Mouse (Mus musculus) stomach, postnatal 0 days (tissue): Measurements from ENCODE around the gene Rft1. TPM values are rescaled to one million over a fixed set of nuclear protein-coding genes. Genes with fewer than 3 reads are reported as not detected.

Experiments used
- ATAC-seq: fragments of 200-750 bp; cut with Nextera tagmentation; 2 replicates; pipeline ENCODE4 v1.8.0; 2017; ENCODE audit not compliant: low FRiP score, low TSS enrichment
- DNase-seq: peaks from one replicate; pipeline ENCODE4 v3.0.0-alpha.2; 2016; ENCODE audit warnings: low spot score
- H3K27ac ChIP-seq: fragments of 300-500 bp; sonication (generic); replicated peaks from 2 replicates; pipeline ENCODE4 v1.5.1; 2014; ENCODE audit warnings: mild to moderate bottlenecking, control low read depth
- H3K27me3 ChIP-seq: fragments of 300-500 bp; sonication (generic); 2 replicates; pipeline ENCODE4 v1.6.1; 2014; ENCODE audit warnings: low read length; ENCODE audit not compliant: control insufficient read depth, insufficient read depth
- H3K36me3 ChIP-seq: fragments of 300-500 bp; sonication (generic); 2 replicates; pipeline ENCODE4 v1.6.1; 2014; ENCODE audit warnings: low read length, mixed read lengths; ENCODE audit not compliant: control insufficient read depth, insufficient read depth
- H3K4me1 ChIP-seq: fragments of 300-500 bp; sonication (generic); replicated peaks from 2 replicates; pipeline ENCODE4 v1.6.1; 2014; ENCODE audit warnings: antibody characterized with exemption; ENCODE audit not compliant: control insufficient read depth, insufficient read depth
- H3K4me2 ChIP-seq: fragments of 300-500 bp; sonication (generic); replicated peaks from 2 replicates; pipeline ENCODE4 v1.6.1; 2014; ENCODE audit warnings: low read depth, mild to moderate bottlenecking, control low read depth, moderate library complexity
- H3K4me3 ChIP-seq: fragments of 300-500 bp; sonication (generic); 2 replicates; pipeline ENCODE4 v1.5.1; 2014; ENCODE audit warnings: low read depth, low read length, control low read depth
- H3K9ac ChIP-seq: fragments of 300-500 bp; sonication (generic); 2 replicates; pipeline ENCODE4 v1.6.1; 2014; ENCODE audit warnings: mild to moderate bottlenecking, low read length, control low read depth, mixed read lengths
- H3K9me3 ChIP-seq: fragments of 300-500 bp; sonication (generic); 2 replicates; pipeline ENCODE4 v1.6.1; 2016; ENCODE audit warnings: low read length; ENCODE audit not compliant: control insufficient read depth
- CTCF ChIP-seq: IDR thresholded peaks from 2 replicates; pipeline ENCODE4 v1.5.1; 2016; ENCODE audit warnings: antibody characterized with exemption, low read depth, mild to moderate bottlenecking, moderate library complexity
- EP300 ChIP-seq: optimal IDR thresholded peaks from 2 replicates; pipeline ENCODE3; 2016; ENCODE audit warnings: antibody characterized with exemption
- WGBS: fragments of 180-500 bp; shearing (Covaris S2); extraction: QIAGEN DNeasy Blood & Tissue Kit; methylation state at CpG from one replicate; pipeline ENCODE4 v1.1.7; 2014; 5-methylcytosine and 5-hydroxymethylcytosine counted together
- polyA plus RNA-seq: library from polyadenylated mRNA; unstranded; fragments of >200 nt; fragmentation: Nextera tagmentation; extraction: Ambion mirVana; gene quantifications from 2 replicates; pipeline ENCODE4 v1.2.1, GENCODE M21; 2015

Rft1 gene
- polyA plus RNA-seq, 1 experiment from 2014 or later = 12.3 TPM

- no peaks in the 10 kb centered on the region for H3K36me3 ChIP-seq
- H3K9me3 ChIP-seq = no peaks in the 10 kb centered on the region
- no peak overlapping the region for H3K27ac ChIP-seq
- H3K4me2 ChIP-seq = no peak overlapping the region
- TF ChIP-seq EP300 (no peak), CTCF (no peak)
- ATAC-seq (no peak), DNase-seq (no peak)
- H3K4me1 ChIP-seq = no peaks in the 10 kb centered on the region
- no peak overlapping the region for H3K4me3 ChIP-seq
- H3K9ac ChIP-seq = no peak overlapping the region
- 69% methylated on average over 5 of the region's 5 CpGs for WGBS
- H3K27me3 ChIP-seq = no peaks in the 10 kb centered on the region
Observed at GRCm38 (mm10) chr14:30722406-30722805, 68.2 kb downstream of the Rft1 start.

- Histone ChIP-seq H3K9me3 (no peaks in the 10 kb centered on the region), H3K36me3 (no peaks in the 10 kb centered on the region), H3K4me1 (no peaks in the 10 kb centered on the region), H3K4me3 (no peak overlapping the region), H3K4me2 (no peak overlapping the region), H3K27me3 (no peaks in the 10 kb centered on the region), H3K27ac (no peak overlapping the region), H3K9ac (no peak overlapping the region)
- DNase-seq = no peak
- no peak for ATAC-seq
- WGBS = 43% methylated on average over 3 of the region's 3 CpGs
- no peak for TF ChIP-seq CTCF
- no peak for TF ChIP-seq EP300
Observed at GRCm38 (mm10) chr14:30731896-30732295, 77.7 kb downstream of the Rft1 start.

- no peaks in the 10 kb centered on the region for H3K36me3 ChIP-seq
- no peak for TF ChIP-seq CTCF
- no peak for TF ChIP-seq EP300
- H3K9ac ChIP-seq = no peak overlapping the region
- DNase-seq (no peak), ATAC-seq (no peak)
- no peaks in the 10 kb centered on the region for H3K9me3 ChIP-seq
- H3K4me2 ChIP-seq = no peak overlapping the region
- H3K4me3 ChIP-seq = no peak overlapping the region
- WGBS = 95% methylated on average over 5 of the region's 5 CpGs
- no peaks in the 10 kb centered on the region for H3K4me1 ChIP-seq
- no peak overlapping the region for H3K27ac ChIP-seq
- H3K27me3 ChIP-seq = no peaks in the 10 kb centered on the region
Observed at GRCm38 (mm10) chr14:30734665-30735064, 80.5 kb downstream of the Rft1 start.

GRCm38 (mm10) chr14:30735810-30736209, 81.7 kb downstream of the Rft1 start:
- ATAC-seq = no peak

GRCm38 (mm10) chr14:30736413-30736812, 82.3 kb downstream of the Rft1 start:
- DNase-seq = no peak
- H3K27ac ChIP-seq = no peak overlapping the region
- no peak overlapping the region for H3K9ac ChIP-seq
- no peak overlapping the region for H3K4me2 ChIP-seq
- no peak for TF ChIP-seq EP300
- TF ChIP-seq CTCF = no peak
- H3K36me3 ChIP-seq = no peaks in the 10 kb centered on the region
- H3K9me3 ChIP-seq = no peaks in the 10 kb centered on the region
- no peaks in the 10 kb centered on the region for H3K27me3 ChIP-seq
- H3K4me3 ChIP-seq = no peak overlapping the region
- 82% methylated on average over 1 of the region's 1 CpGs for WGBS
- H3K4me1 ChIP-seq = no peaks in the 10 kb centered on the region
- no peak for ATAC-seq

More at GRCm38 (mm10) chr14:30735810-30736209, 81.7 kb downstream of the Rft1 start:
- H3K27ac ChIP-seq = no peak overlapping the region
- 65% methylated on average over 3 of the region's 3 CpGs for WGBS
- H3K36me3 ChIP-seq = no peaks in the 10 kb centered on the region
- H3K4me2 ChIP-seq = no peak overlapping the region
- no peak for TF ChIP-seq EP300
- no peak for TF ChIP-seq CTCF
- no peaks in the 10 kb centered on the region for H3K4me1 ChIP-seq
- H3K9me3 ChIP-seq = no peaks in the 10 kb centered on the region
- no peak overlapping the region for H3K9ac ChIP-seq
- H3K27me3 ChIP-seq = no peaks in the 10 kb centered on the region
- no peak overlapping the region for H3K4me3 ChIP-seq
- DNase-seq = no peak

Other genes starting within 250 kb of the Rft1 start
- gene Dcp1a, start 174.8 kb upstream of the Rft1 start, polyA plus RNA-seq = 5.2 and 6.7 TPM in 2 replicates
- 2.2 TPM in 2 replicates for gene Cacna1d, start 162.9 kb upstream of the Rft1 start, polyA plus RNA-seq
- 200 and 202 TPM in 2 replicates for gene Tkt, start 106.0 kb upstream of the Rft1 start, polyA plus RNA-seq
- 62.8 and 72.3 TPM in 2 replicates for gene Prkcd, start 28.1 kb upstream of the Rft1 start, polyA plus RNA-seq
- 5.4 and 6.2 TPM in 2 replicates for gene Sfmbt1, start 60.5 kb downstream of the Rft1 start, polyA plus RNA-seq
- gene Tmem110, start 171.2 kb downstream of the Rft1 start, polyA plus RNA-seq = 22.2 and 24.0 TPM in 2 replicates
- 29.2 and 32.3 TPM in 2 replicates for gene Mustn1, start 224.8 kb downstream of the Rft1 start, polyA plus RNA-seq
- 1.2 and 2.4 TPM in 2 replicates for gene Itih4, start 232.1 kb downstream of the Rft1 start, polyA plus RNA-seq